Mouse (Mus musculus): ENCODE data around the gene Smco1.
A peak's percentile ranks its signal among the peaks of the same experiment; 100 is the strongest.
"Not testable (repeated sequence)": the region's sequence is repeated elsewhere in the genome, so short reads cannot be mapped to it uniquely, and the experiment has no call there.

The Smco1 gene

DNA sequence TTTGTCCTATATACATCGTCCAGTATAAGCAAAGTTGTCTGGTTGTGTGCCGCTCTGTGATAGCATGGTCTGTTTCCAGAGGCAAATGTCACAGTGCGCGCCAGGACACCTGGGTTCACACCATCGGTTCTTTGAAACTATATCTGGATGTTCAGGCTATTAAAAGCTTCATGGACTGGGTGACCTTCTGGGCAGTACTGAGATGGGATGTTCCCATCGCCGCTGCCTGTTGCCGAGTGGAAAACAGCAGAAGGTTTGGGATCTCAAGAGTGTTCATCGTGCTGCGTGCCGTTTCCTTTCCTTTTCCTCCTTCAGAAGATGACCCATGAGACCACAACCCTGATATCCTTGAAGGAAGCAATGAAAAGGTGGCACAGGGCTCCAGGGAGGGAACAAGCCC is at the start of gene Smco1:
Gene Smco1 (plus strand): TSS at position 178 of the 400 bp plus-strand sequence.
- no peak for DNase-seq (ENCODE audit: low read depth, low spot score)

- no peak for DNase-seq (ENCODE audit: low read depth, low spot score)
Measured at GRCm38 (mm10) chr16:32221803-32222202, 49.5 kb upstream of the Smco1 start.

GRCm38 (mm10) chr16:32222399-32222798 is 48.9 kb upstream of the Smco1 start:
- DNase-seq (ENCODE audit: low read depth, low spot score) = no peak

DNA sequence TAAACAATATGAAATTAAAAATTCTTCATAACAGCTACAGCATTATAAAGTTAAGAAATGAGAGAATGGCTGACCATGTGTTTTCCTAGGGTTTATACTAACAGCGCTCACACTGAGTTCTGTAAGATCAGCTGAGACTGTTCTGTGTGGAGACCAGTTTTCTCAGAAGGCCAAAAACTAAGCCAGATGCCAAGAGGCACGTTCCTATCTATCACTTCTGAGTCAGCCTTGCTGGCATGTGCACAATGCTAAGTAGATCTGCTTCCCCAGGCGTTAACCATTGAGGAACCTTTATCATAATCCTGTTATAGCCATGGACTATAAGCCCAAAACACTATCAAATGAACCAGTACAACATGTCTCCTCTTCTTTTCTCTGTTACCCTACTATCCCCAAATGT is 39.2 kb upstream of the Smco1 start:
- not testable (repeated sequence) for DNase-seq (ENCODE audit: low read depth, low spot score)

GRCm38 (mm10) chr16:32237930-32238680 is 33.2 kb upstream of the Smco1 start:
- DNase-seq (ENCODE audit: low read depth, low spot score) = no peak

GRCm38 (mm10) chr16:32239428-32240312 is 31.6 kb upstream of the Smco1 start:
- no peak for DNase-seq (ENCODE audit: low read depth, low spot score)

GRCm38 (mm10) chr16:32243901-32244300 is 27.4 kb upstream of the Smco1 start:
- no peak for DNase-seq (ENCODE audit: low read depth, low spot score)

DNA sequence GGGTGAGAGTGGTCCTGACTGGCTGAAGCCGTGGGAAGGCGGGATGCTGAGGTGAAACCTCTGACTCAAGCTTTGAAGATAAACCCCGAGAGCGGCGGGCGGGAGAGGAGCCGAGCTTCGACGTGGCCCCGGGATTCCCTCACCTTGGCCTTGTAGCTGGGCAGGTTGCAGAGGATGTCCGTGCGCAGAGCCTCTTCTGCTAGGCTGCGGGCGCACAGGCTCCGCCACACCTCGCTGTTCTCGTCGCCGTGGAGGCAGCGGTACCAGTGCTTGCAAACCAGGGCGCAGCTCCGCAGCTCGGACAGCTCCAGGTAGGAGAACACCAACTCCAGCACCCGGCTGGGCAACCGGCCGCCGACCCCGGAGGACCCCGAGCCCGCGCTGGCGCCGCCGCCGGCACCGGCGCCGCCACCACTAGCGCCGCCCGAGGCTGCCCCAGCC is 24.9 kb upstream of the Smco1 start:
- DNase-seq (ENCODE audit: low read depth, low spot score) = peak; percentile 82

DNA sequence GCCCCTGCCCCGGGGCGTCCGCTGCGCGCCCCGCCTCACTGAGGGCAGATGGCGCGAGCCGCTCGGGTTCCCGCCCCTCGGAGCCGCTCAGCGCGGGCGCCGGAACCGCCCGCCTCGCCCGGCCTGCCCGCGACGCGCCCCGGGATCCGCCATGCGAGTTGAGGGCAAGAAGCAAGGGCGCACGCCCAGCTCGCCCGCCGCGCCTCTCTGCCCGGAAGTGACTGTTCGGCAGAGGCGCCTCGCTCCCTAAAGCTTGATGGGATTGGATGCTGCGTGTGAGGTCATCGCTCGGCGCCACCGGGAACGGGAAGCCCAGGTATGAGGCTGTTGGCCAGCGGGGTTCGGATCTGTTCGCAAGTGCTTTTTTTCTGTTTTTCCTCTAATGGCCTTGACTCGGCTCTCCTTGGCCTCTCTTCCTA is 24.3 kb upstream of the Smco1 start, which contains the start of the genes Fbxo45 and Wdr53:
Gene Fbxo45 (minus strand): TSS at position 207 of the 419 bp plus-strand sequence.
Gene Wdr53 (plus strand): TSS at position 276 of the 419 bp plus-strand sequence.
- DNase-seq (ENCODE audit: low read depth, low spot score) = peak; percentile 97

DNA sequence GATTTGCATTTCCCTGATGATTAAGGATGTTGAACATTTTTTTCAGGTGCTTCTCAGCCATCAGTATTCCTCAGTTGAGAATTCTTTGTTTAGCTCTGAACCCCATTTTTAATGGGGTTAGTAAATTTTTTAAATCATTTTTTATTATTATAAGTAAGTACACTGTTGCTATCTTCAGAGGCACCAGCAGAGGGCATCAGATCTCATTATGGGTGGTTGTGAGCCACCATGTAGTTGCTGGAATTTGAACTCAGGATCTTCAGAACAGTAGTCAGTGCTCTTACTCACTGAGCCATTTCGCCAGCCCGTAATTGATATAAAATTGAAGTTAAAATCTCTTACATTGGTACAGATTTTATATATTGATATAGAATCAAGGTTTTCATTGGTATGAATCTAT is 7.0 kb upstream of the Smco1 start:
- DNase-seq (ENCODE audit: low read depth, low spot score) = peak; percentile 38

DNA sequence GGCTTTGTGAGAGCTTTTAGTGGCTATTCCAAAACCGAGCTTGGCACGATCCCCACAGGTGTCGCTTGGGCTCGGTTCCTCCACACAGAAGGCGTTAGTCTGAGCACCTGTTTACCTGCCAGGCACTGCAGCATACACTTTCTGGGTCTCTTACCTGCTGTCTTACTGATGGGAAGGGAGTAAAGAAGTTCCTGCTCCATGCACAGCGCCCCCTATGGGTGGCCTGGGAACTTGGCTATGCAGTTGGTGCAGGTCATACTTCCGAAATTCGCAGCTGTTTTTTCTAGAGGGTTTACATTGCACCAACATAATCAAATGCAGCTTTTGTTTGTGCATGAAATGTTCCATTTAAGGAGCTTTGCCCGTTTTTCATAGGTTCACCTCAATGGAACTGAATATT is 2.1 kb downstream of the Smco1 start:
- peak; percentile 83 for DNase-seq (ENCODE audit: low read depth, low spot score)

DNA sequence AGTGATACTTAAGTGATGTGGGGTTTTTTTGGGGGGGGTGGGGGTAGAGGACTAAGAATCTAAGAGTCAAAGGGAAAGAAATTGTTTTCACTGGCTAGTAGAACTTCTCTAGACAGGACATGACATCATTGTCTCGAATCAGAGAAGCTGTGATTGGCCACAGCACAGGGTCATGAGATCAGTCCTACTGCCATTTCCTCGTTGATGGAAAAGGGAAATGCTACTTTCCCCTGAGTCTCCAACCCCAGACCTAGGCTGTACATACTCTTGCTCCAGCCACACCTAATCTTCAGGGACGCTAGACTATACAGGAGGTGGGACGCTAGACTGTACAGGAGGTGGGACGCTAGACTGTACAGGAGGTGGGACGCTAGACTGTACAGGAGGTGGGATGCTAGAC is 3.8 kb downstream of the Smco1 start:
- peak; percentile 55 for DNase-seq (ENCODE audit: low read depth, low spot score)

GRCm38 (mm10) chr16:32275830-32276229 is 4.6 kb downstream of the Smco1 start:
- no peak for DNase-seq (ENCODE audit: low read depth, low spot score)

DNA sequence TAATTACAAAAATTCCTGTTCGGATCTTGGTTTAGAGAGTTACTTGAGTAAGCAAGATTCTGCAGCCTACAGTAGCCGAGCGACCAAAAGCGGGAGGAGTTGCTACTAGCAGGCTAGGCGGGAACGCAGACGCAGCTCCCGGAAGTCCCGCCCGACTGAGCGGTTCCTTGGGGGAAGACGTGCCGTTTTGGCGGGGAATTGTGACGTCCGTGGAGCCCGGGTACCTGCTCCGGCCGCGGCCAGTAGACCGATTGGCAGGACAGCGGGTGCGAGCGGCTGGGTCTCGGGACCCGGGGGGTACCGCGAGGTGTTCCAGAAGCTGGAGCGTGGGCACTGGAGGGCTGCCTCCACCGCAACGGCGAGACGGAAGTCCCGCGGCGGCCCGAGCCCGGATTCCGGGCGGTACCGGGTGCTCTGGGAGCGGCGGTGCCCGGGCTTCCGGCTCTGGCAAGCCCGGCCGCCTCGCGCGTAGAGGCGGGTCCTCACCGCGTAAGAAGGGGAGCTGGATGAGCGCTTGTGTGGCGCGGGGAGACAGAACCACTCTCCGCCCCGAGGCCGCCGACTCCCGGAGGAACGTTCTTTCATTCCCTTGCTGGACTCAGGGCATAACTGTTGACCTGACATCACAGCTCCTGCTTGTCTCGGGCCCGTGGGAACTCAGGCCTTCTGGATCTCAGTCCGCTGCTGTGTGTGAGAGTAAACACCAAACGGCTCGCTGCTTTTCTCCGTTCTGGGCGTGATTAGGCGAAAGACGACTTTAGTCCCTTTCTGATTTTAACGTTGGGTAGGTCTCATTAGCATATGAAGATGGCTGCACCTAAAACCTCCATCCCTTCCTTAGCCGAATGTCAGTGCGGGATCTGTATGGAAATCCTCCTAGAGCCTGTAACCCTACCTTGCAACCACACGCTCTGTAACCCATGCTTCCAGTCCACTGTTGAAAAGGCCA is 6.3 kb downstream of the Smco1 start, which contains the start of gene Rnf168:
Gene Rnf168 (plus strand): TSS at position 152 of the 949 bp plus-strand sequence.
- peak; percentile 91 for DNase-seq (ENCODE audit: low read depth, low spot score)

DNA sequence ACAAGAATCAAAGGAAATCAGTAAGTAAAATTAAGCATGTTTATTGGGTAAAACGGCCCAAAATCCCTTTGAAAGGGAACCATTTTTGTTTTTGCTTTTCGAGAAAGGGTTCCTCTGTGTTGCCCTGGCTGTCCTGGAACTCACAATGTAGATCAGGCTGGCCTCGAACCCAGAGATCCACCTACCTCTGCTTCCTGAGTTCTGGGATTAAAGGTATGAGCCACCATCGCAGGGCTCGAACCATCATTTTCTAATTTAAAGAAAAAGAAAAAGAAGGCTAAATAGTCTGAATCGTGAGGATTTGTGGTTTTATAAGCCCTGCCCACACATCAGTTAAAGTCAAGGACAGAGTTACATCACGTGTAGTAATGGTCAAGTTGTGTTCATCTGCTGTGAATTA is 7.1 kb downstream of the Smco1 start:
- no peak for DNase-seq (ENCODE audit: low read depth, low spot score)

GRCm38 (mm10) chr16:32280211-32280610 is 8.9 kb downstream of the Smco1 start:
- DNase-seq (ENCODE audit: low read depth, low spot score) = peak; percentile 64

GRCm38 (mm10) chr16:32282608-32283007 is 11.3 kb downstream of the Smco1 start:
- DNase-seq (ENCODE audit: low read depth, low spot score) = no peak

DNA sequence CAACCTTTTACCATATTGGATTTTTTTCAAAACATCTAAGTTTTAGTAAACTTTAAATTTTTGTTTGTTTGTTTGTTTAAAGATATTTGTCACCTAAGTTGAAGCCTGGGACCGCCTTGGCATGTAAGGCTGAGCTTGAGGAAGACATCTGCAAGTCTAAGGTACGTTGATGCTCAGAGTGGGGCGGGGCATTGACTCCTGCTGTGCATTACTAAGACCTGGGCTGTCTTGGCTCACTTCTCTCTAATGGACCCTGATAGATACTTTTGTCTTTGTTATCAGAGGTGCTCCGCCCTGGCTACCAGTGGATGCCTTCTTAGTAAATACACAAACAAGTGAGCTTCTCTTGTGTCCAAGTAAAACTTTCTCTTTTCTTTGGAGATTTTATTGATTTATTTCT is 20.6 kb downstream of the Smco1 start:
- peak; percentile 89 for DNase-seq (ENCODE audit: low read depth, low spot score)

GRCm38 (mm10) chr16:32299617-32300016 is 28.3 kb downstream of the Smco1 start:
- peak; percentile 57 for DNase-seq (ENCODE audit: low read depth, low spot score)

- DNase-seq (ENCODE audit: low read depth, low spot score) = peak; percentile 99
Measured at GRCm38 (mm10) chr16:32303046-32303445, 31.8 kb downstream of the Smco1 start.

- peak; percentile 67 for DNase-seq (ENCODE audit: low read depth, low spot score)
Measured at GRCm38 (mm10) chr16:32303886-32304285, 32.6 kb downstream of the Smco1 start.

All from R1 (cell line).